Mouse (Mus musculus): ENCODE results near the gene Tssk2. TPM values are rescaled to one million over a fixed set of nuclear protein-coding genes. Genes with fewer than 3 reads are reported as not detected.

Tssk2 gene
- total RNA-seq (2015) (not detected in 2 replicates), total RNA-seq (2017) (not detected in 2 replicates)

- no peak for ATAC-seq (ENCODE audit: poor library complexity, severe bottlenecking)
These were observed at the start of gene Tssk2, which contains the start of gene Dgcr2 for GRCm38 (mm10) chr16:17898462-17898861. Tssk2 (plus strand) TSS chr16:17898637. Dgcr2 (minus strand) TSS chr16:17898562.

- ATAC-seq (ENCODE audit: poor library complexity, severe bottlenecking): peak; percentile 35; the same call in 1 of the 2 replicates
These were observed 49.5 kb upstream of the Tssk2 start for GRCm38 (mm10) chr16:17848928-17849327.

DNA sequence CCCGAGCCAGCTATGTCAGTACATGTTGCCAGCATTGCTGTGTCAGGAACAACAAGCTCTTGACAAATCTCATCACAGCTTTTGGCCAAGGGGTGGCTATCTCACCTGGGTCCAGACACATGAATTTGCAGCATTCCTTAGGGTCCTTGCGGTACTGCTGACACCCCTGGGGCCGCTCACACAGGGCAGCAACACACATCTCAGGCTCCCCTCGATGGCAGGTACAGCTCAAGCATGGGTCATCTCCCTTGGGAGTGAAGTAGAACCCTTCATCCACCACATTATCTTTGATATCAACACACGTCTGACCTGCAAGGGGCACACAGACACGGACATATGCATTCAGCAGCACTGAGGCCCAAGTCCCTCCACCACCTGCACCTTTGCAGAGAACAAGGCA, 49.0 kb upstream of the Tssk2 start:
- ATAC-seq (ENCODE audit: poor library complexity, severe bottlenecking): no peak

- no peak for ATAC-seq (ENCODE audit: poor library complexity, severe bottlenecking)
These were observed 47.1 kb upstream of the Tssk2 start for GRCm38 (mm10) chr16:17851331-17851730.

GRCm38 (mm10) chr16:17851860-17852259, 46.6 kb upstream of the Tssk2 start:
- no peak for ATAC-seq (ENCODE audit: poor library complexity, severe bottlenecking)

- ATAC-seq (ENCODE audit: poor library complexity, severe bottlenecking): no peak
These were observed 45.2 kb upstream of the Tssk2 start for GRCm38 (mm10) chr16:17853263-17853662.

- ATAC-seq (ENCODE audit: poor library complexity, severe bottlenecking): no peak
These were observed 41.3 kb upstream of the Tssk2 start for GRCm38 (mm10) chr16:17857157-17857556.

DNA sequence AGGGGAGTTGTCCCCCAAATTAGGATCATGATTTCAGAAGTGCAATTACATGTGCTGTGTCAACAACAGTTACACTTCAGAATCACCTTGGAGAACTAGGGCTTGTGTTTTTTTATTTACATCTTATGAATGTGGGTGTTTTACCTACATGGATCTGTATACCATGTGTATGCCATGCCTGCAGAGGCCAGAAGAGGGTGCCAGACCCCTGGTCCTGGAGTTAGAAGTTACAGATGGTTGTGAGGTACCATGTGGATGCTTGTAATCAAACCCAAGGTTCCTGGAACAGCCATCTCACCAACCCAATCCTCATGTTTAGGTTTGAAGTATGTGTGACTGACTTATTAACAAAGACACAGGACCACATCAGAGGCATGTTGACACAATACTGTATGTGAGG, 39.8 kb upstream of the Tssk2 start:
- no peak for ATAC-seq (ENCODE audit: poor library complexity, severe bottlenecking)

DNA sequence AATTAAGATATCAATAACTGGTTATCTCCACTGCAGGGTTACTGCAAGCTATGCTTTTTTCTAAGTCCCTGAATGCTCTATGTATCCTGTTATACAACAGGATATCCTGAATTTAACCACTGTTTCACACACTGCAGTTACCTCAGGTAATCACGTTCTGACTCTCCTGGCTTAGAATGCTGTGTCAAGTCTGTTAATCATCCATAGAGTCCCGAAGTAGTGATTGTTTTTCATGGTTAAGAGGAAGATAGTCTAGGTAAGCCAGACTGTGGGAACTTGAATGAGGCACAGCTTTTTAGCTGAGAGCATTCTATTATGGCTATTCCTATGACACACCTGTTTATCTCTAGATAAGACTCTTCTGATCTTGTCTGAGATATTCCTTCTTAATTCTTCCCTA, 33.1 kb upstream of the Tssk2 start:
- ATAC-seq (ENCODE audit: poor library complexity, severe bottlenecking): no peak

GRCm38 (mm10) chr16:17865770-17866169, 32.7 kb upstream of the Tssk2 start:
- no peak for ATAC-seq (ENCODE audit: poor library complexity, severe bottlenecking)

DNA sequence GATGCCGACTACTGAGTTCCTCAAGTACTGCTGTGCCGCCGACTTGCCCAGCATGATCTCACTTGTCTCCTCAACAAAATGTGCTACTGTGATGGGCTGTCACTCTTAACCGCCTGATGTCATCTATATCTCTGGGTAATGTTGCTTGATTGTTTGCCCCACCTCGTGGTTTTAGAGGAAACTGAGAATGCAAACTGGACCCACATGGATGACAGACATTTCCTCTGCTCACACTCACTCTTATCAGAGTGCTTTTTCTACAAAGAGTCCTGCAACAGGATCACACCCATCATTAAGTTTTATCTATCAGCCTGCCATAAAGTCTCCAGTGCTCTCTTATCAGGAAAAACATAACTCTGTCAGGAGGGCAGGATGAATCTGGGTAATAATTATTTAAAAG, 27.2 kb upstream of the Tssk2 start:
- no peak for ATAC-seq (ENCODE audit: poor library complexity, severe bottlenecking)

DNA sequence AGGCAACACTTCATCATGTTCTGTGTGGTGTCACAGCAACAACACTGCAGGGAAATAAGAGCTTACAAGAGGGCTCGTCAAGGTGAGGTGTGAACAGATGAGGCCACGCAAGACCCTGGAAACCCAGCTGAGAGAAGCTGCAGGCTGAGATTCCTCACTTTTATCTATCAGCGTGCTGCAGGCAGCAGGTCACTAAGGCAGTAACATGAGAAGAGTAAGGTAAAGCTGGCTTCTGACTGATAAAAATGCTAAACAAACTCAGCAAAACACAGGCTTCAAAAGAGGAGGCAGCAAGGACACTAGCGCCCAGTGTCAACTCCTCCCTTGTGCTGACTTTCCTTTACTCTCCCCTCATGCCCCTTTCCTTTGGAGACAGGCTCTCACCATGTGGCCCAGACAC, 25.4 kb upstream of the Tssk2 start:
- ATAC-seq (ENCODE audit: poor library complexity, severe bottlenecking): no peak

DNA sequence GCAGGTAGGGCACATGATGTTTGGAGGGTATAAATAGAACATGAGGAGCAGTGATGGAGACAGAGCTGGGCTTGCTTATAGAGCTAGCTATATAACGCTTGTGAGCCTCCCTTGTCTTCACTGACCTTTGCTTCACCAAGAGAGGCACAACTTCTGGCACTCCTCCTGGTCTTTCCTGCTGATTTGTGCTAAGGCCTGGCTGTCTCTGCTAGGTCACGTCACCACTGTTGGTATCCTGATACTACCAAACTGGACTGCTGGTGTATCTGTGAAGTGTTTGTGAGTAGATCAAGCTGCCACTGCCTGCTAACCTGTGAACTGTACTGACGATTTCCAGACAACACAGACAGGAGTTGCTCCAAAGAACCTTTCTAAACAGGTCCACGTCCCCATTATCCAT, 23.3 kb upstream of the Tssk2 start:
- ATAC-seq (ENCODE audit: poor library complexity, severe bottlenecking): no peak

GRCm38 (mm10) chr16:17876096-17876495, 22.3 kb upstream of the Tssk2 start:
- no peak for ATAC-seq (ENCODE audit: poor library complexity, severe bottlenecking)

GRCm38 (mm10) chr16:17879571-17879970, 18.9 kb upstream of the Tssk2 start:
- no peak for ATAC-seq (ENCODE audit: poor library complexity, severe bottlenecking)

GRCm38 (mm10) chr16:17882196-17882595, 16.2 kb upstream of the Tssk2 start:
- ATAC-seq (ENCODE audit: poor library complexity, severe bottlenecking): no peak

- no peak for ATAC-seq (ENCODE audit: poor library complexity, severe bottlenecking)
These were observed 14.3 kb upstream of the Tssk2 start for GRCm38 (mm10) chr16:17884116-17884515.

- no peak for ATAC-seq (ENCODE audit: poor library complexity, severe bottlenecking)
These were observed 8.6 kb upstream of the Tssk2 start for GRCm38 (mm10) chr16:17889689-17890341.

- no peak for ATAC-seq (ENCODE audit: poor library complexity, severe bottlenecking)
These were observed 8.1 kb upstream of the Tssk2 start for GRCm38 (mm10) chr16:17890342-17890727.

- ATAC-seq (ENCODE audit: poor library complexity, severe bottlenecking): peak; percentile 26
These were observed 7.4 kb upstream of the Tssk2 start for GRCm38 (mm10) chr16:17890917-17891566.

GRCm38 (mm10) chr16:17891567-17891959, 6.9 kb upstream of the Tssk2 start, which contains the start of gene Gm20518:
Gm20518 (minus strand) TSS chr16:17891671.
- ATAC-seq (ENCODE audit: poor library complexity, severe bottlenecking): peak; percentile 96

- no peak for ATAC-seq (ENCODE audit: poor library complexity, severe bottlenecking)
These were observed 5.8 kb upstream of the Tssk2 start for GRCm38 (mm10) chr16:17892606-17893005.

Measured in megakaryocyte, adult 5-6 weeks (primary cell).